Mouse (Mus musculus) heart, embryonic 12.5 days (tissue): ENCODE results near the gene Cxadr. TPM values are rescaled to one million over a fixed set of nuclear protein-coding genes. Genes with fewer than 3 reads are reported as not detected.

ENCODE experiments used
- ATAC-seq: fragments of 200-750 bp; cut with Nextera tagmentation; 2 replicates; pipeline ENCODE4 v1.8.0; 2017; ENCODE audit warnings: moderate TSS enrichment, moderate library complexity; ENCODE audit not compliant: insufficient number of reproducible peaks, low FRiP score
- H3K27ac ChIP-seq: fragments of 300-500 bp; sonication (generic); 2 replicates; pipeline ENCODE4 v1.5.1; 2016; ENCODE audit warnings: mild to moderate bottlenecking, moderate library complexity; ENCODE audit not compliant: poor library complexity, severe bottlenecking
- H3K27me3 ChIP-seq: fragments of 300-500 bp; sonication (generic); replicated peaks from 2 replicates; pipeline ENCODE4 v1.6.1; 2016; ENCODE audit warnings: mild to moderate bottlenecking, moderate library complexity
- H3K36me3 ChIP-seq: fragments of 300-500 bp; sonication (generic); 2 replicates; pipeline ENCODE4 v1.6.1; 2016; ENCODE audit warnings: mild to moderate bottlenecking, moderate library complexity
- H3K4me1 ChIP-seq: fragments of 300-500 bp; sonication (generic); replicated peaks from 2 replicates; pipeline ENCODE4 v1.6.1; 2016; ENCODE audit warnings: mild to moderate bottlenecking
- H3K4me2 ChIP-seq: fragments of 300-500 bp; sonication (generic); 2 replicates; pipeline ENCODE4 v1.6.1; 2016; ENCODE audit warnings: mild to moderate bottlenecking, moderate library complexity
- H3K4me3 ChIP-seq: fragments of 300-500 bp; sonication (generic); 2 replicates; pipeline ENCODE4 v1.5.1; 2016; ENCODE audit warnings: mild to moderate bottlenecking
- H3K9ac ChIP-seq: fragments of 300-500 bp; sonication (generic); 2 replicates; pipeline ENCODE4 v1.6.1; 2016; ENCODE audit warnings: mild to moderate bottlenecking, moderate library complexity
- H3K9me3 ChIP-seq: fragments of 300-500 bp; sonication (generic); replicated peaks from 2 replicates; pipeline ENCODE4 v1.6.1; 2016; ENCODE audit warnings: mild to moderate bottlenecking, moderate library complexity
- WGBS: fragments of 180-500 bp; shearing (Covaris S2); methylation state at CpG from one replicate; pipeline ENCODE4 v1.1.7; 2016; 5-methylcytosine and 5-hydroxymethylcytosine counted together
- polyA plus RNA-seq: library from polyadenylated mRNA; unstranded; fragments of >200 nt; fragmentation: Nextera tagmentation; extraction: Ambion mirVana; gene quantifications from 2 replicates; pipeline ENCODE4 v1.2.1, GENCODE M21; 2016

Cxadr gene
- 43.6 and 43.7 TPM in 2 replicates for polyA plus RNA-seq

DNA sequence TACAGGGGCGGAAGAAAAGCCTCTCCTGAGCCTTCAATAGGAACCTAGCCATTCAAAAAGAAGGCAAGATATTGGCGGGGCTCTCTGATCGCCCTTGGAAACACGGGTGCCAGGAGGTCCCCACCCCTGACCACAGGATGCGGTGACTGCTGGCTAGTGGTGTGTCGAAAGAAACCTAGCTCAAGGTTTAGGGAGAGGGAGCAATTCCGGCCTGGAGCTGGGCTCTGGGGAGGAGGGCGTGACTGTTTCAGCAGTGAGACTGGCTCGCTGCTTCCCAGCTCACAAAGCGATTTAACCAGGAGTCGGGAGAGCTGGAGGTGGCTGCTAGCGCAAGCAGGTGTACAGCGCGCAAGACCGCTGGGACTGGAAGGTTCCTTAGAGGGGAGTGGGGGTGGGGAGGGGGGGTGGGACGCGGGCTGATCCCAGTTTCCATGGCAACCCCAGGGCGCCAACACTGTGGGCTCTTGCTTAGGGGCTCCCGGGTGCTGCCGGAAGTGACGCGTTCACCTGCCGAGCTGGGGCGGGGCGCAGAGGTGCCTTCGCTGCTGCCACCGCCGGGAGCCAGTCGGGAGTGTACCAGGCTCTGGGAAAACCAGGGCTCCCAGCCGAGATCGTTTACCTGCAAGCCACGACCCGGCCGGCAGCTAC, at the start of gene Cxadr:
TSS of gene Cxadr (plus strand) at position 307 of the 648 bp plus-strand sequence.
- peak within 1 kb of the TSS; percentile 84 for H3K4me2 ChIP-seq
- no peaks in the 10 kb centered on the region for H3K27me3 ChIP-seq
- peak; percentile 87 for ATAC-seq
- peak within 1 kb of the TSS; percentile 87 for H3K4me3 ChIP-seq
- no peaks in the 10 kb centered on the region for H3K36me3 ChIP-seq
- H3K9ac ChIP-seq: peak within 1 kb of the TSS; percentile 86
- WGBS: 1% methylated on average over 34 of the region's 34 CpGs
- H3K4me1 ChIP-seq: peaks cover 15% of the 10 kb centered on the region
- H3K9me3 ChIP-seq: no peaks in the 10 kb centered on the region
- H3K27ac ChIP-seq: peak within 1 kb of the TSS; percentile 82

DNA sequence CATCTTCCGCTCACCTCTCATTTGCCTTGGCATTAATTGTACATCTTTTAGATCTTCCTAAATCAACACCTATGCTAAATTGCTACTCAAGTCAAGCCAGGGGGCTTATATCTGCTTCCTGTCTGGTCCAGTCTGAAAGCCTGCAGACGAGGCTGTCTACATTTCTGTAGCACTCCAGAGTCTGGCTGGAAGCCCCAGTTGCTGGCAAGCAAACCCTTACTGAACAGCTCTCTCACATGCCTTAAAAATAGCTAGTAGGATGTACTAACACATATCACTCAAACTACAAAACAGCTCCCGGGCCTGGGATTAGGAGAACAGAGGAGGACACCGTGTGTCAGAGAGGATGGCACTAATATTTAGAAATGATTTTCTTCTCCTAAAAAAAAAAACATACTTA, 42.3 kb upstream of the Cxadr start:
- peak; percentile 63; the same call in 1 of the 2 replicates for ATAC-seq

DNA sequence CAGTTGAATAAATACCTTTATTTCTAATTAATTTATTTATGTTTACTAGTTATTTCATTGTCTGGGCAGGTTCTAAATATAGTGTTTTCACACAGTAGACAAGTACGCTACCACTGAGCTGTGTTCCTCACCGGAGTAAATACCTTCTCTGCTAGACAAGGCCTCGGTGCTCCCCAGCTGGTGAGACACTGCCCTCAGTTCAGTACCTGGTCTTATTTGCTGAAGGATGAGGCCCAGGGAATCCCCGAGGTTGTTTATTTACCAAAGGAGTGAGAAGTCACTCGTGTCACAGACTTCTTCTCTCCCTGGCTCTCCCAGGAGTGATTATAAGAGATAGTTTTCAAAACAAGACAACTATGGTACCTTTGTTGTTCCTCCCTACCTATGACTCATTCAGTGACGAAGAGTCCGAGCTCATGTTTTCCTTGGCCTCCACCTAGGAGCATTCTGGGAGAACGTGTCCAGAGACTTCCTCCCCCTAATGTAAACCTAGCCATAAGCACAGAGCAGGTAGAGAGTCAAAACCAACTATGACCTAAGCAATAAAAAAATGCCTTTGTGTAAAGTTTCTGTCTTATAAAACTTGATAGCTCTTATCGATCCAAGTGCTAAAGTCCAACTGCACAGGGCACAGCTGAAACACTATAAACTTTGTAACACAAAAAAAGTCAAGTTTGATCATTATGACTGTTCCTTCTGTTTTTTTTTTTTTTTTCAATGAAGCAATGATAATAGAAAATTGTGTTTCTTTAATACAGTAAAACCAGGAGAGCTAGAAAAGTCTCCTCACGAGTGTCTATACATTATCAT, 41.0 kb upstream of the Cxadr start:
- no peaks in the 10 kb centered on the region for H3K9me3 ChIP-seq
- H3K4me2 ChIP-seq: no peak overlapping the region
- no peaks in the 10 kb centered on the region for H3K27me3 ChIP-seq
- H3K4me1 ChIP-seq: peaks cover 18% of the 10 kb centered on the region
- H3K36me3 ChIP-seq: no peaks in the 10 kb centered on the region
- WGBS: 59% methylated on average over 10 of the region's 10 CpGs
- no peak overlapping the region for H3K27ac ChIP-seq
- no peak overlapping the region for H3K9ac ChIP-seq
- no peak for ATAC-seq
- no peak overlapping the region for H3K4me3 ChIP-seq

More for the DNA sequence above, 42.3 kb upstream of the Cxadr start:
- Histone ChIP-seq H3K4me2 (peak overlapping the region; percentile 28; the same call in 1 of the 2 replicates), H3K36me3 (no peaks in the 10 kb centered on the region), H3K27ac (peak overlapping the region; percentile 67), H3K9me3 (no peaks in the 10 kb centered on the region), H3K4me3 (no peak overlapping the region), H3K9ac (no peak overlapping the region), H3K4me1 (peaks cover 13% of the 10 kb centered on the region), H3K27me3 (no peaks in the 10 kb centered on the region)
- 18% methylated on average over 4 of the region's 4 CpGs for WGBS

DNA sequence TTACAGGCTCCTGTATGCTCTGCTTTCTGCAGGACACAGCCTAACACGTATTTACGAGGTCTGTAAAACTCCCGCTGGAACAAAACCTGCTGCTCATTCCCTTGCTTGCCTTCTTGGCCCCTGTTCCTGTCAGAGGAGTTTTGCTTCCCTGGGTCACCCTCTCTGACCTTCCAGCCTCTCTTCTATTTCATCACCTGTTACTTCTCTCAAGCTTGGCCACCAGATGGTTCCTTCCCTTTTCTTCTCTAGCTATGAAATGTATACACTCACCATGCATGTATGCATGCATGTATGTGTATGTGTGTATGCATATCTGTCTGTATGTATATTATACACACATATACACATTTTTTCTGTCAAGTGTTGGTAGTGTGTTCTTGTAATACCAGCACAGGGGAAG, 39.8 kb upstream of the Cxadr start:
- 62% methylated on average over 3 of the region's 3 CpGs for WGBS
- Histone ChIP-seq H3K4me3 (no peak overlapping the region), H3K36me3 (no peaks in the 10 kb centered on the region), H3K4me1 (peaks cover 25% of the 10 kb centered on the region), H3K27me3 (no peaks in the 10 kb centered on the region), H3K9ac (no peak overlapping the region), H3K4me2 (no peak overlapping the region), H3K27ac (no peak overlapping the region), H3K9me3 (no peaks in the 10 kb centered on the region)
- no peak for ATAC-seq

DNA sequence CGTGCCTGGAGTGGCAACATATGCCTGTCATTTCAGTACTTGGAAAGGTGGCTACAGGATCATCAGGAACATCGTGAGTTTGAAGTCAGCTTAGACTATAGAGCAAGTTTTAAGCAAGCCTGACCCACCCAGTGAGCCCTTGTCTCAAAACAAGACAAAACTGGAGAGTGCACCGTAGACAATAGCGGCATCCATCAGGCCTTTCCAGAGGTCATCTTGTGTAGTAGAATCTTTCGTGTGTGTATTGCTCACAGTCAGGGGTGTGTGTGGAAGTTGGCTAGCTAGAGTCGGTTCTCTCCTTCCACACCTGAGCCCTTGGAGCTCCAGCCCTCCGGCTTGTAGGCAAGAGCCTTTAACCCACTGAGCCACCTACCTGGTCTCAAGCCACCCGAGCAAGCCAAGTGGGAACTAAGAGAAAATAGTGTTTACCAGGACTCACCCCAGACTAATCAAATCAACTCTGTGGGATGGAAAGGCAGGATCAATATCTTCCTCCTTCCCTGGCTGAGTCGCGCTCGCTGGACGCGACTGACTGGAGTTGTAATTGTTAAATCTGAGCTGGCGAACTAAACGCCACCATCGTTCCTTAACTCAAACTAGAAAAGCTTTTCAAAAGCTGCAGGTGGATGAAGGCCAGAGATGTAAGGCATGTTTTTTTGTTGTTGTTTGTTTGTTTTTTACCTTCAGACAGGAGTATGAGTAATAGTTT, 36.7 kb upstream of the Cxadr start:
- H3K36me3 ChIP-seq: no peaks in the 10 kb centered on the region
- peak; percentile 25; the same call in 1 of the 2 replicates for ATAC-seq
- peak overlapping the region; percentile 48 for H3K4me3 ChIP-seq
- 18% methylated on average over 16 of the region's 16 CpGs for WGBS
- peak overlapping the region; percentile 67 for H3K4me2 ChIP-seq
- peaks cover 18% of the 10 kb centered on the region for H3K4me1 ChIP-seq
- no peaks in the 10 kb centered on the region for H3K9me3 ChIP-seq
- peak overlapping the region; percentile 59 for H3K9ac ChIP-seq
- peak overlapping the region; percentile 43; the same call in 1 of the 2 replicates for H3K27ac ChIP-seq
- H3K27me3 ChIP-seq: no peaks in the 10 kb centered on the region

DNA sequence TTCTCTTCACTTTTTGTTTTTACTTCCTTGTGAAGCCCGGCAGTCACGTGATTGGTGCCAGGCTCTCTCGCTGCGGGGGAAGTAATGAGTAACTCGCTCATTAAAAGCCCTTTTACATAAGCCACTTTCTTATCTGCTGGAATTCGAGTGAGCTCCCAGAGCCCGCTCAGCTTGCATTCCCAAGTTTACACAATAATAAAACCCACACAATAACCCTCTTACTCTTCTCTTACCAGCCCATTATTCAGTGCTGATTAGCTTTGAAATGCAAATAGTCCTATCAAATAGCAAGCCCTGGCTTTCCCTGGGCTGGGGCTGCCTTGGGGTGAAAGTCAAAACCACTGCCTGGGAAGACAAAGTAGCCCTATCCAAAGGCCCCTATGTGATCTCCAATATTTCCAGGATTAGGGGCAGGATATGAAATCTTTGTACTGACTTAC, 36.1 kb upstream of the Cxadr start:
- peak overlapping the region; percentile 67 for H3K4me2 ChIP-seq
- H3K4me1 ChIP-seq: peaks cover 14% of the 10 kb centered on the region
- no peaks in the 10 kb centered on the region for H3K36me3 ChIP-seq
- peak overlapping the region; percentile 62; the same call in 1 of the 2 replicates for H3K27ac ChIP-seq
- H3K27me3 ChIP-seq: no peaks in the 10 kb centered on the region
- H3K4me3 ChIP-seq: peak overlapping the region; percentile 48
- 0% methylated on average over 7 of the region's 7 CpGs for WGBS
- H3K9me3 ChIP-seq: no peaks in the 10 kb centered on the region
- ATAC-seq: peak; percentile 45; the same call in 1 of the 2 replicates
- no peak overlapping the region for H3K9ac ChIP-seq

DNA sequence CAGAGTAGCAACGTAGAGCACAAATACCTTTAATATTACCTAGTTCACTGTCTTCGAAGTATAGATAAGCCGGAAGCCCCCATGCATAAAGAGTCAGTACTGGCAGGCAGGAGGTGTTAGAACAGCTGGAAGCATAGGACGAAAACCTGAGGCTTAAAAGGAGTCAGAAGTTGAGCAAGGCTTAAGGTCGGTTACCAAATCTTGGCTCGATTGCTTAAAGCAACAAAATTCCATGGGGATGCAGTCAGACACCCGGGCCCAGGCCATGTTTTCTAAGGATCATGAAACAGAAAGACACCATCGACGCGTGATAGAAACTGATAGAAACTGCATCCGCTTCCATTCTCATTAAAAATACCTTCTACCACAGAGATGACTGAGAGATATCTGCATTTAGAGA, 35.5 kb upstream of the Cxadr start:
- Histone ChIP-seq H3K4me2 (peak overlapping the region; percentile 67; the same call in 1 of the 2 replicates), H3K27me3 (no peaks in the 10 kb centered on the region), H3K36me3 (no peaks in the 10 kb centered on the region), H3K4me1 (peaks cover 12% of the 10 kb centered on the region), H3K9me3 (no peaks in the 10 kb centered on the region), H3K27ac (peak overlapping the region; percentile 62; the same call in 1 of the 2 replicates), H3K4me3 (no peak overlapping the region), H3K9ac (no peak overlapping the region)
- WGBS: 28% methylated on average over 11 of the region's 11 CpGs
- ATAC-seq: no peak

DNA sequence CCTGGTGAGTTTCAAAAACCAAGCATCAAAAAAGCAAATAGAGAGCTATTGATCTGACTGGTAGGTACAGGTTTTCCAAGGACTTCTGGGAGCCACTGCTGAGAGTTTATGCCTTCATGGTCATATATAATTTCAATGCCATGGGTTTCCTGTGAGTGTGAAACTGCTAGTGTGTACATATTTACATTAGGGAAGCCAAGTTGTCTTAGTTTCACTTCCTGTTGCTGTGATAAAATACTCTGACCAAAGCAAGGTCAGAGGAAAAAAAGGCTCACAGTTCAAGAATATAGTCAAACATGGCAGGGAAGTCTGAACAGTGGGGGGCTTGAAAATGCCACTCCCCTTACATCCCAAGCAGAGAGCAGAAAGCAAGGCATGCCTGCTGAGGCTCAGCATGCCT, 33.8 kb upstream of the Cxadr start:
- Histone ChIP-seq H3K27ac (no peak overlapping the region), H3K27me3 (no peaks in the 10 kb centered on the region), H3K4me3 (no peak overlapping the region), H3K9ac (no peak overlapping the region), H3K4me2 (no peak overlapping the region), H3K36me3 (no peaks in the 10 kb centered on the region), H3K9me3 (no peaks in the 10 kb centered on the region), H3K4me1 (peaks cover 12% of the 10 kb centered on the region)
- ATAC-seq: no peak

DNA sequence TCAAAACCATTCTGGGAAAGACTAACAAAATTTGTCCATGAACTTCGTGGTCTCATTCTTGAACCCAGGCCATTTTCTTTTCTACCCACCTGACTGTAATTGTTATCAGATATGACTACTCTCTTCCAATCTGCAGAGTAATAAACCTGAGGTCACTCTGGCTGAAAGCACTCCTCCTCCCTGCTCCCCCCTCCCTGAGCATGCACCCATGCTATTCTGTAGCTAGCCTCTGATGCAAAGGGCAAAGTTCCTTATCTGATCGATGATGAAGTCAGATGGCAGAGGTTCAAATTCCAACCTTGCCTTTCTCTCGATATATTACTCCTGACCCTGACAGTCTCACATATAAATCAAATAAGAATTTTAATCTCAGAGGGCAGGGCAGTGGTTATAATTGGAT, 33.1 kb upstream of the Cxadr start:
- no peak overlapping the region for H3K4me3 ChIP-seq
- H3K9ac ChIP-seq: no peak overlapping the region
- H3K9me3 ChIP-seq: no peaks in the 10 kb centered on the region
- no peaks in the 10 kb centered on the region for H3K27me3 ChIP-seq
- WGBS: 83% methylated on average over 3 of the region's 3 CpGs
- no peaks in the 10 kb centered on the region for H3K36me3 ChIP-seq
- H3K27ac ChIP-seq: no peak overlapping the region
- peaks cover 12% of the 10 kb centered on the region for H3K4me1 ChIP-seq
- ATAC-seq: no peak
- H3K4me2 ChIP-seq: no peak overlapping the region

DNA sequence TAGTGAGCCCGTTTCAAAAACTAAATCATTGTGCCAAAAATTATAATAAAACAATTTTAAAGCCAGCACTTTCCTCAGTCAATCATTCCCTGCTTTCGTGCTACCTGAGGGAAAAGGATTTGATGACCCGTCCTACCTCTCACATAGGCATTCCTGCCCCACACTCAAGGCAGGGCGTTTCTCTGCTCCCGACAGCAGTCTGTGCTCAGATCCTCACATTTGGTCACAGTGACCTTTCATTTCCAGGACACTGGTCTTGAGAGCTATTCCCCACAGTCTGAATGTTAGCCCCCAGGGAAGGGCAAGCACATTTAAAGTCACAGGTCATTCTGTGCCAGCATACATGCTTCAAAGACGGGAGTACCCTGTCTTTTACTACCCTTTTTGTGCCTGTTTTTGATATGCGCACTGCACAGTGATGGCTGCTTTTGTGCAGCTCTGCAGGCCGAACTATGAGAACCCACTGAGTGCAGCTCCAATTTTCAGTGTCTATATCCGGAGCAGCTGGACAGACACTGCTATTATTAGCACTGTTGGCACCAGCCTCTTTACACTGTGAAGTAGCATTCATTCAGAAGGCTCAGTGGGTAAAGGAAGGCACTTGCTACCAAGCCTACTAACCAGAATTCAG, 26.3 kb upstream of the Cxadr start:
- ATAC-seq: no peak
- Histone ChIP-seq H3K9me3 (no peaks in the 10 kb centered on the region), H3K4me2 (peak overlapping the region; percentile 32), H3K4me3 (no peak overlapping the region), H3K4me1 (peaks cover 13% of the 10 kb centered on the region), H3K36me3 (no peaks in the 10 kb centered on the region), H3K27ac (peak overlapping the region; percentile 87), H3K9ac (0 out of 2 replicates have a peak overlapping the region, but pooled peaks have one; percentile 13), H3K27me3 (no peaks in the 10 kb centered on the region)
- WGBS: 49% methylated on average over 9 of the region's 9 CpGs
